Mouse (Mus musculus) liver, postnatal 0 days (tissue): Measurements from ENCODE around the gene Mpc1. TPM values are rescaled to one million over a fixed set of nuclear protein-coding genes. Genes with fewer than 3 reads are reported as not detected.

Source experiments
- ATAC-seq: fragments of 200-750 bp; cut with Nextera tagmentation; 2 replicates; pipeline ENCODE4 v1.8.0; 2017; ENCODE audit warnings: mild to moderate bottlenecking, moderate library complexity
- DNase-seq: peaks from one replicate; pipeline ENCODE4 v3.0.0-alpha.2; 2016
- H3K27ac ChIP-seq: fragments of 300-500 bp; sonication (generic); 2 replicates; pipeline ENCODE4 v1.5.1; 2014; ENCODE audit warnings: antibody characterized with exemption, moderate library complexity, mild to moderate bottlenecking, low read depth
- H3K27me3 ChIP-seq: fragments of 300-500 bp; sonication (generic); 2 replicates; pipeline ENCODE4 v1.6.1; 2014; ENCODE audit warnings: low read length, control low read depth, mixed read lengths; ENCODE audit not compliant: insufficient read depth
- H3K36me3 ChIP-seq: fragments of 300-500 bp; sonication (generic); replicated peaks from 2 replicates; pipeline ENCODE4 v1.6.1; 2014; ENCODE audit warnings: mild to moderate bottlenecking, control low read depth, low read length, moderate library complexity, mixed read lengths; ENCODE audit not compliant: insufficient read depth
- H3K4me1 ChIP-seq: fragments of 300-500 bp; sonication (generic); 2 replicates; pipeline ENCODE4 v1.6.1; 2014; ENCODE audit warnings: antibody characterized with exemption, mild to moderate bottlenecking, control low read depth; ENCODE audit not compliant: insufficient read depth
- H3K4me2 ChIP-seq: fragments of 300-500 bp; sonication (generic); 2 replicates; pipeline ENCODE4 v1.6.1; 2014; ENCODE audit warnings: low read depth, mild to moderate bottlenecking, low read length, moderate library complexity, mixed read lengths
- H3K4me3 ChIP-seq: fragments of 300-500 bp; sonication (generic); 2 replicates; pipeline ENCODE4 v1.5.1; 2014; ENCODE audit warnings: low read depth, low read length
- H3K9ac ChIP-seq: fragments of 300-500 bp; sonication (generic); replicated peaks from 2 replicates; pipeline ENCODE4 v1.6.1; 2014; ENCODE audit warnings: mild to moderate bottlenecking, moderate library complexity
- H3K9me3 ChIP-seq: fragments of 300-500 bp; sonication (generic); 2 replicates; pipeline ENCODE4 v1.6.1; 2016; ENCODE audit warnings: mild to moderate bottlenecking, control low read depth, low read length, mixed read lengths
- CTCF ChIP-seq: sonication (generic); IDR thresholded peaks from 2 replicates; pipeline ENCODE4 v1.5.1; 2016; ENCODE audit warnings: antibody characterized with exemption, low read depth
- EP300 ChIP-seq: IDR thresholded peaks from 2 replicates; pipeline ENCODE4 v1.6.1; 2016; ENCODE audit warnings: antibody characterized with exemption, low read depth, mild to moderate bottlenecking
- WGBS: fragments of 180-500 bp; shearing (Covaris S2); extraction: QIAGEN DNeasy Blood & Tissue Kit; methylation state at CpG from one replicate; pipeline ENCODE4 v1.1.7; 2014; ENCODE audit not compliant: insufficient replicate concordance; 5-methylcytosine and 5-hydroxymethylcytosine counted together
- polyA plus RNA-seq: library from polyadenylated mRNA; unstranded; fragments of >200 nt; fragmentation: Nextera tagmentation; extraction: Ambion mirVana; gene quantifications from 2 replicates; pipeline ENCODE4 v1.2.1, GENCODE M21; 2015

The Mpc1 gene
- polyA plus RNA-seq, 1 experiment from 2014 or later = 1,393 TPM

- Histone ChIP-seq H3K9ac (peak overlapping the region; percentile 94), H3K4me3 (peak overlapping the region; percentile 75), H3K4me2 (peak overlapping the region; percentile 98), H3K36me3 (no peaks in the 10 kb centered on the region; the same call in 1 of the 2 replicates), H3K27ac (peak overlapping the region; percentile 98), H3K9me3 (no peaks in the 10 kb centered on the region), H3K4me1 (peaks cover 21% of the 10 kb centered on the region), H3K27me3 (no peaks in the 10 kb centered on the region)
- DNase-seq (no peak), ATAC-seq (no peak)
- no peak for TF ChIP-seq EP300
- no peak for TF ChIP-seq CTCF
- 33% methylated on average over 8 of the region's 8 CpGs for WGBS
These were observed 2.4 kb downstream of the Mpc1 start for GRCm38 (mm10) chr17:8285056-8285455.

- 83% methylated on average over 4 of the region's 4 CpGs for WGBS
- DNase-seq (no peak), ATAC-seq (no peak)
- Histone ChIP-seq H3K9ac (no peak overlapping the region), H3K4me3 (no peak overlapping the region), H3K36me3 (peaks cover 3% of the 10 kb centered on the region; the same call in 1 of the 2 replicates), H3K4me2 (peak overlapping the region; percentile 98), H3K27ac (no peak overlapping the region), H3K9me3 (no peaks in the 10 kb centered on the region), H3K4me1 (peaks cover 22% of the 10 kb centered on the region), H3K27me3 (no peaks in the 10 kb centered on the region)
- TF ChIP-seq CTCF (no peak), EP300 (no peak)
These were observed 4.3 kb downstream of the Mpc1 start for GRCm38 (mm10) chr17:8286987-8287386.

- H3K36me3 ChIP-seq = peaks cover 10% of the 10 kb centered on the region; the same call in 1 of the 2 replicates
- peaks cover 13% of the 10 kb centered on the region for H3K4me1 ChIP-seq
- no peak for ATAC-seq
- WGBS = 91% methylated on average over 3 of the region's 3 CpGs
- no peaks in the 10 kb centered on the region for H3K9me3 ChIP-seq
- no peaks in the 10 kb centered on the region for H3K27me3 ChIP-seq
- TF ChIP-seq EP300 (no peak), CTCF (no peak)
- H3K27ac ChIP-seq = no peak overlapping the region
- no peak overlapping the region for H3K4me2 ChIP-seq
- DNase-seq = no peak
- H3K9ac ChIP-seq = no peak overlapping the region
- H3K4me3 ChIP-seq = no peak overlapping the region
These were observed 7.4 kb downstream of the Mpc1 start for GRCm38 (mm10) chr17:8289993-8290679.

GRCm38 (mm10) chr17:8290736-8291135, 8.0 kb downstream of the Mpc1 start:
- no peak overlapping the region for H3K4me2 ChIP-seq
- DNase-seq = no peak

GRCm38 (mm10) chr17:8295825-8296224, 13.1 kb downstream of the Mpc1 start:
- H3K4me1 ChIP-seq = peaks cover 12% of the 10 kb centered on the region
- ATAC-seq (no peak), DNase-seq (no peak)
- H3K4me2 ChIP-seq = no peak overlapping the region
- H3K27ac ChIP-seq = no peak overlapping the region
- H3K9me3 ChIP-seq = no peaks in the 10 kb centered on the region
- no peak overlapping the region for H3K4me3 ChIP-seq
- peaks cover 27% of the 10 kb centered on the region for H3K36me3 ChIP-seq
- H3K27me3 ChIP-seq = no peaks in the 10 kb centered on the region
- no peak overlapping the region for H3K9ac ChIP-seq
- TF ChIP-seq CTCF (peak; percentile 32; the same call in 1 of the 2 replicates), EP300 (no peak)

More at GRCm38 (mm10) chr17:8290736-8291135, 8.0 kb downstream of the Mpc1 start:
- no peaks in the 10 kb centered on the region for H3K27me3 ChIP-seq
- no peak for TF ChIP-seq CTCF
- no peak for TF ChIP-seq EP300
- no peak overlapping the region for H3K9ac ChIP-seq
- ATAC-seq = peak; percentile 48
- H3K27ac ChIP-seq = no peak overlapping the region
- no peaks in the 10 kb centered on the region for H3K9me3 ChIP-seq
- peaks cover 14% of the 10 kb centered on the region; the same call in 1 of the 2 replicates for H3K36me3 ChIP-seq
- H3K4me1 ChIP-seq = peaks cover 10% of the 10 kb centered on the region; the same call in 1 of the 2 replicates
- no peak overlapping the region for H3K4me3 ChIP-seq

GRCm38 (mm10) chr17:8296313-8296844, 13.7 kb downstream of the Mpc1 start:
- ATAC-seq (no peak), DNase-seq (no peak)
- H3K9me3 ChIP-seq = no peaks in the 10 kb centered on the region
- H3K9ac ChIP-seq = no peak overlapping the region
- H3K4me1 ChIP-seq = peaks cover 12% of the 10 kb centered on the region
- H3K4me2 ChIP-seq = no peak overlapping the region
- H3K36me3 ChIP-seq = peaks cover 27% of the 10 kb centered on the region
- H3K27me3 ChIP-seq = no peaks in the 10 kb centered on the region
- TF ChIP-seq CTCF (no peak), EP300 (no peak)
- no peak overlapping the region for H3K4me3 ChIP-seq
- no peak overlapping the region for H3K27ac ChIP-seq
- WGBS = 63% methylated on average over 9 of the region's 9 CpGs
